Mouse (Mus musculus) layer of hippocampus, postnatal 14 days (tissue): ENCODE results near the gene Tnrc6a. TPM values are rescaled to one million over a fixed set of nuclear protein-coding genes. Genes with fewer than 3 reads are reported as not detected.
"Not testable (repeated sequence)": the region's sequence is repeated elsewhere in the genome, so short reads cannot be mapped to it uniquely, and the experiment has no call there.

Source experiments
- DNase-seq, 2 experiments: peaks; one replicate each; pipeline ENCODE4 v3.0.0; 2021 to 2022; ENCODE audit warnings: low spot score in 2 of 2, mixed read lengths in 1 of 2
- long read RNA-seq, 2 experiments: library from polyadenylated mRNA; stranded (forward); transcript quantifications; one replicate each; pipeline ENCODE4 v2.0.0; 2021
- total RNA-seq, 2 experiments: library from RNA; stranded (reverse); gene quantifications; 2 replicates each; pipeline ENCODE4 v1.2.3; 2021

The Tnrc6a gene
- 10 to 100 TPM; 48.4 to 53.6 TPM for total RNA-seq
- long read RNA-seq, experiment 1, partial matches to known transcripts: 1 of 6 reads
- long read RNA-seq, experiment 1, other reads (novel, unspliced or antisense): 5 of 6 reads
- long read RNA-seq, experiment 2, full-length matches to known transcripts: 3 of 12 reads
- long read RNA-seq, experiment 2, partial matches to known transcripts: 6 of 12 reads
- long read RNA-seq, experiment 2, other reads (novel, unspliced or antisense): 3 of 12 reads

DNA sequence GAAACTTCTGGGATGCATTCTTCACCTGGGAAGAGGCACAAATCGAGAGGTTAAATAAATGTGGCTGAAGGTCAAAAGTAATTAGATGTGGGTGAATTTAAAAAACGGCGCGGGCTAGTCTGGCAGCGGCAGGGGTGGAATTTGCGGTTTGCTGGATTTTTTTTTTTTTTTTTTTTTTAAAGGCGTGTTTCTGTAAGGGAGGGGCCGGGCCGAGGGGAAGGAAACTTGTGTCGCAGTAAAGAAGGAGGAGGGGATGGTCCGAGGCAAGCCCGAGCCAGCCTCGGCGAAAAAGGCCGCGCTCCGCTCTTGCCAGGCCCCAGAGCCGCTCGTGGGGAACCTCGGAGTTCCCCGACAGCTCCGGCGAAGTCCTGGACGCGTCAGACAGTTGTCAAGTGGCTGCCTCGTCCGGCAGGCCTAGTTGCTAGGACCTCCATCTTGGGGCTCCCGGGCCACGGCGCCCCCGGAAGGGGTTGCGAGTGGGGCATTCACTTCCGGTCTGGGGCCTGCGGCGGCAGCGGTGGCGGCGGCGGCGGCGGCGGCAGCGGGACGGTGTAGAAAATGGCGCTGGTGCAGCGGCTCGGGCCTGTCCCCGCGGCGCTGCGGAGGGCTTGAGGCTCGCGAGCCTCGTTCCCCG, at the start of gene Tnrc6a:
Tnrc6a (plus strand) TSS at position 221 of the 634 bp plus-strand sequence.
- peak; percentile 92 to 95 for DNase-seq

DNA sequence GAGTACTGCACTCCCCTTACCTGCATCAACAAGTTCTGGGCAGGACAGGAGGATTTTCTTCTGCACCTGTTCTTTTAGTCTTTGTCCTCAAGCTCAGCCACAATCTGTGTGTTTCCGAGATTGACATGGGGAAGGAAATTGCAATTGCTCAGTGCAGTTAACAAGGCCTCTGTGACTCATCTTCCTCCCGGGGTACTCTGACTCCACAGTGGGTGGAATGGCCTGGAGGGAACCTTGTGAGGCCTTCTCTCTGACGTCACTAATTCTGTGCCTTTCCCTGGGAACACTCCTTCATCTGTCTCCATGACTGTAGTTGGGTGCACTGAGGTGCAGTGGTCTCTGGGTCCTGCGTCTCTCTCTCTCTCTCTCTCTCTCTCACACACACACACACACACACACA, 41.4 kb upstream of the Tnrc6a start:
- no peak for DNase-seq

DNA sequence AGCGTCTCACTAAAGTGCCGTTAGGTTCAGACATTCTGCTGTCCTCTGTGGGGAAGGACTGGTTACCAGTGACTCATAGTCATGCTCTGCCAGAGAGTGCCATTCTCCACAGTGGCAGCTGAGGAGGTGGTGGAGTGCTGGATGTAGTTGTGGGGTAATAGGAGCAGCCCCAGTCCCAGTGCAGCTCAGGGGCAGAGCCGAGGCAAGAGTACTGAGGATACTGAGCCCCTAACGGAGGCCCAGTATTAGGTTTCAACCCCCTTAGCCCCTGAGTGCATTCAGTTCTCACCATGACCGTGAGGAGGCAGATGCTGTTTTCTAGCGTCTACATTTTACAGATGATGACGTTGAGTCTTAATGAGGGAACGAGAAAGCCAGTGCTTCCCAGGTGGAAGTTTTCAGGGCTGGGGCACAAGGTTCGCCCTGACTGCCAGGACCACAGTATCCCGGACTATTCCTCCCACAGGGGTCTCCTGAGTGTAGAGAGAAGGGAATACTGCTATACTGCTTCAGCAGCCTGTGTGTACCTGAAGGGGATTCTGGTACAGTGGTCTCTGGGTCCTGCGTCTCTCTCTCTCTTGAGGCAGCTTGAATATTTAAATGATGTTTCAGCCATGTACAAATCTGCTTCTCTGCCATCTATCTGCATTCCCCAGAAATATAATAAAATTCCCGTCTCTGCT, 40.1 kb upstream of the Tnrc6a start:
- DNase-seq: peak in 1 of 2 experiments; percentile 17

DNA sequence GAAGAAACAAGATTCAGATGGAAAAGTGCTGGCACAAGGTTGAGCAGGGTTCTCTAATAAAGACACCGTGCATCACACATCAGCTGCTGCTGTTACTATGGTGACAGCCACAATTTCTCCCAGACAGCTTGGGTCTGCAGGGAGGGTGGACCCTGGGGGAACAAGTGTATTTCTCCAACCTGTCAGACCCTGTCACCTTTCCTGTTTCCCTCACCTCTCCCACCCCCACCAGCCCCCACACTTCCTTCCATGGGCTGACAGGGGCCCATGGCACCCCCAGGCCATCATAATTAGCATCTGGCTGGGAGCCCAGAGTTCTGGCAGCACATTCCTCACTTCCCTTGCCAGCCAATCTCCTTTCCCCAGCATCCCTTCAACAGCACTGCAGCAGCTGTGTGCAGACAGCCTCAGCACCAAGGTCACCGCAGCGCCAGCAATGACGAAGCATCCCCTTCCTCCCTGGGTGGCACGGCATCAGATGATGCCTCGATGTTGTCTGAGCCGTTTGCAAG, 39.4 kb upstream of the Tnrc6a start:
- peak; percentile 84 to 86 for DNase-seq

DNA sequence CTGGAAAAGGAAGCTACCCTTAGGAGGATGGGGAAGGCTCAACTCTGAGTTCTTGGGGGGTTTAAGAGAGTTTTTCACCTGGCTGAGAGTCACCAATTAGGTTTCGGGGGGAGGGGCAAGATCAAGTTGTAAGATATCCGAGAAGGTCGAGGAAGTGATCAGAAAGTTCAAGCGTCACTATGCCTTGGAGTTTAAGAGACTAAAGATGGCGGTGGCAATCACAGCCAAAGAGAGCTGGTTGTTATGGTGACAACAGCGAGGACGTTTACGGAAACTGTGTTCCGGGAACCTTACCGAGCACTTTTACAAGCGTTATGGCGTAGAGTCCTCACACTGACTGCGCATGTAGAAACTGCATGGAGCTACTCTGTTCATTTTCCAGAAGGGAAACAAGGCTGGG, 39.0 kb upstream of the Tnrc6a start:
- DNase-seq: peak in 1 of 2 experiments; percentile 54

DNA sequence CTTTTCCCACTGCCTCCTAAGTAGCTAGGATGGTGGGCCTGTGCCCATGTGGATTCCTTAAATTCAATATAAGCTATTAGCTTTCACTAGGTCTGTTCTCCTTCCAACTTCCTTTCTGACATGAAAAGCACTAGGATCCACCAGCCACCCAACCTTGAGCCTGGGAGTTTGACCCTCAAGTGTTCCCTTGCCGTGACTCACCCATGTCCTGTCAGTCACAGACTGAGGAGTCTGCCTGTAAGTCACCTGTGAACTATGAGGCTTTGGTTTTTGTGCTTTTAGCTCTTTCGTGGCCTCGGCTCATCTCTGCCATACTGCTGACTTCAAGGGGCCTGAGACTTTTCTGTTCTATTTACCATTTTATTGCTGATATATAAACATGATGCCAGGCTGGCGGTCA, 34.8 kb upstream of the Tnrc6a start:
- no peak for DNase-seq

DNA sequence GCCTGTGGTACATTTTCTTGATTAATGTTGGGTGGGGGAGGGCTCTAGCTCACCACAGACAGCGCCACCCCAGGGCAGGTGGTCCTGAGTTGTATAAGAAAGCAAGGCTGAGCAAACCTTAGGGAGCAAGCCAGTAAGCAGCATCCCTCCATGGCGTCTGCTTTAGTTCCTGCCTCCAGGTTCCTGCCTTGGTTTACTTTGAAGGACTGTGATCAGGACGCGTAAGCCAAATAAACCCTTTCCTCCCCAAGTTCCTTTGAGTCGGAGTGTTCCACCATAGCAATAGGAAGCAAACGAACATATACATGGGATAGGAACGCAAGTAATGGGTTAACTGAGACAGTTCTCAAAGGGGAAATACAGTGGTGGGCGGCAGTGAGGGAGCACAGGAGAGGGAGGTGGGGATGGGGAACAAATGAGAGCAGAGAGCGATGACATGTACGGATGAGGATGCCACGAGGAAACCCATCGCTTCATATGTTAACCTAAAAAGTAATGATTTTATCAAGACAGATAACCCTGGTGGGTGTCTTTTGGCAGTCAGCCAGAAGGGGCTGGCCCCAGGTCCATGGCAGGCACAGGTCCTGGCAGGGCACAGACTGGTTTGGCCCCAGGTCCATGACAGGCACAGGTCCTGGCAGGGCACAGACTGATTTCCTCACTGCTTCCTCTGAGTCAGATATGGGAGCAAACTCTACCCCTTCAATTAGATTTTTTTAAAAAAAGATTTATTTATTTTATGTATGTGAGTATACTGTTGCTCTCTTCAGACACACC, 27.2 kb upstream of the Tnrc6a start:
- DNase-seq: no peak

DNA sequence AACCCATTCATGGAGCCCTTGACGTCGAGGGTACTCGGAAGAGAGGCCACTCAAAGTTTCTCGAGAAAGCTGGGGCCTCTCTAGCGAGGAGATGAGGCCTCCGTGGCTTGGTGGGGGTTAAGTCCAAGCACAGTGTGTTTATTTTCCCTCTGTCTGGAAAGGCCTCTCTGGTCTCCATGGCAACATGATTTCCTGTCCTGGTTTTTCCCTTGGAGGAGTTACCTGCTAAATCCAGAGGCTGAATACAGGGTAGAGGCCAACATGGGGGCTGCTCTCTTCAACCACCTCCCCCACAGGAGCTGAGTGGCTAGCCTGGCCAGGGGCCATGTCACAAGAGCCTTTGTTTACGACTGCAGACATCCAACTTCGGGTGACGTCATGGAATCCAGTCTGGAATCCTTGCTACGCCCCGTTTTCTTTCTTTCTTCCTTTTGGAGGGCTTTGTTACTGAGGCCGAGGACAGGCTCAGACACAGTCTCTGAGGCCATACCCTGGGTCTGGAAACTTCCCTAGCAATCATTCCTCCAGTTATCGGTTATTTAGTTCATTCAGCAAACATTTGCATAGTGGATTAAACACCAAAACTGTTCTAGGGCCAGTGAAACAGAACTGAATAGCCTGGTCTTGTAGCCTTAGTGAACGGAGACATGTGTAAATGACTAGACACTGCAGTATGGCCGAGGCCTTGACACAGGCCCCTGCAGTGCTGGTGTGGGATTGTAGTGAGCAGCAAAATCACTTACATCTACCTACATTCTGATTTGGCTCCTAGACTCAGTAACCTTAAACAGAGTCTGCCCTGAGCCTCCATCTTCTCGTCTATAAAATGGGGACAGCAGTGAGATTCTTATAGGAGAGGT, 25.6 kb upstream of the Tnrc6a start:
- DNase-seq: peak; percentile 56 to 73

DNA sequence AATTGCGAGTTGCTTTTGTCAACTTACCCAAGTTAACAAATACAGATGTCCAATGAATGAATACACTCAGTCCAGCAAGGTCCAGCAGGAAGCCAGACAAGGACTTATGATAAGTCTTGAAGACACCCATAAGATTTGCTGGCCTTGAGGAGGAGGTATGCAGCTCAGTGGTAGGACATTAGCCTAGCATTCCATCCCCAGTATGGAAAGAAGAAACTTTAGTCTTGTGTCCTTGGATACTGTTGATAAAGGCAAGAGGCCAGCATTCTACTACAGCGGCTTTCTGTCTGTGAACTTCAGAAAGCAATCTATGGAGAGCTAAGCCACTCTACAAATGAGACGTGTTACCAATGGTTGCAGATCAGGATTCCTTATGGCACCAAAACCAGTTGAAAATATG, 22.4 kb upstream of the Tnrc6a start:
- DNase-seq: no peak

DNA sequence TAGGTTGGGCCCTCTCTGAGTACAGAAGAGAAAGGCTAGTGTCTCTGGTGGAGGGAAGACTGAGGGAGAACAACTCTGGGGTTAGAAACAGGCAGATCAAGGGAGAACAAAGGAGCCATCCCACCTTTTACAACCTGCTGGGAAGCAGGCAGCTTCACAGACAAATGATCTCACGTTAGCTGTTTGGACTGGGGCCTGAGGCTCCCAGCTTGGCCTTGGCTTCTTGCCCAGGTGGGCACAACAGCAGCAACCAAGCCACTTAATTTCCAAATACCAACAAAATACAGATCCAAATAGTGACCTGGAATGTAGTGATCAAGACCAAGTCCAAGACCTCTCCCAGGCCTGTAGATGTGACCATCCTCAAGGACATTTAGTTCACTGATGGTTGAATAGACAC, 18.3 kb upstream of the Tnrc6a start:
- DNase-seq: not testable (repeated sequence)

DNA sequence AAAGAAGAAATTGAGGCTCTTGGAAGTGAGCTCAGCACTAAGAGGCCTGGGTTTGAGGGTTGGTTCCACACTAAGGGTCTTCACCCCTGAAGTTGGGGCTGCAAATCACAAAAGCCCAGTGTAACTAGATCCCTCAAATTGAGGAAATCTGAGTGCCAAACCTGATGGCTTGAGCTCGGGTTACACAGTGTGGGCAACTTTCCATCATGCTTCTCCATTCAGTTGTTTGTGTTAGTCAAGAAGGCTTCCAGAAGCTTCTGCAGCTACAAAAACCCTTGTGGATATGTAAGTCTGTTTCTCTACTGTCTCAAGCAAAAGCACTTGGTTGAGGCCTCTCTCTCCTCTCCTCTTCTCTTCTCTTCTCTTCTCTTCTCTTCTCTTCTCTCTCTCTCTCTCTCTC, 17.8 kb upstream of the Tnrc6a start:
- DNase-seq: no peak

DNA sequence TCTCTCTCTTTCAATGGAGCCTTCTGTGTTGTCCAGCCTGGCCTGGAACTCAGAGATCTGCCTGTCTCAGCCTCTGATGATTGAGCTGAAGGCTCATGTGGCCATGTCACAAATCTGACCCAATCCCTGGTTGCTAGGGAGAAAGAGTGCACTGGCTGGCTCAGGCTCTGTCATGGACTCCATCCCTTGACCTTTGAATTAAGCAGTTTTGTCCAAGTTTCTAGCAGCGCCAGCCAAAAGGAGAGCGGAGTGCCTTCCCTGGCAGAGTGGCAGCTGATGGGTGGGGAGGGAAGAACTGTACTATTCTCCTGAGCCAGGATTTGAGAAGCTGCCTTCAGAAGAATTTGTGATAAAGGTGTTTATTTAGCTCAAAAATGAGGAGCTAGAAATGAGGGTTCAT, 17.4 kb upstream of the Tnrc6a start:
- DNase-seq: no peak

DNA sequence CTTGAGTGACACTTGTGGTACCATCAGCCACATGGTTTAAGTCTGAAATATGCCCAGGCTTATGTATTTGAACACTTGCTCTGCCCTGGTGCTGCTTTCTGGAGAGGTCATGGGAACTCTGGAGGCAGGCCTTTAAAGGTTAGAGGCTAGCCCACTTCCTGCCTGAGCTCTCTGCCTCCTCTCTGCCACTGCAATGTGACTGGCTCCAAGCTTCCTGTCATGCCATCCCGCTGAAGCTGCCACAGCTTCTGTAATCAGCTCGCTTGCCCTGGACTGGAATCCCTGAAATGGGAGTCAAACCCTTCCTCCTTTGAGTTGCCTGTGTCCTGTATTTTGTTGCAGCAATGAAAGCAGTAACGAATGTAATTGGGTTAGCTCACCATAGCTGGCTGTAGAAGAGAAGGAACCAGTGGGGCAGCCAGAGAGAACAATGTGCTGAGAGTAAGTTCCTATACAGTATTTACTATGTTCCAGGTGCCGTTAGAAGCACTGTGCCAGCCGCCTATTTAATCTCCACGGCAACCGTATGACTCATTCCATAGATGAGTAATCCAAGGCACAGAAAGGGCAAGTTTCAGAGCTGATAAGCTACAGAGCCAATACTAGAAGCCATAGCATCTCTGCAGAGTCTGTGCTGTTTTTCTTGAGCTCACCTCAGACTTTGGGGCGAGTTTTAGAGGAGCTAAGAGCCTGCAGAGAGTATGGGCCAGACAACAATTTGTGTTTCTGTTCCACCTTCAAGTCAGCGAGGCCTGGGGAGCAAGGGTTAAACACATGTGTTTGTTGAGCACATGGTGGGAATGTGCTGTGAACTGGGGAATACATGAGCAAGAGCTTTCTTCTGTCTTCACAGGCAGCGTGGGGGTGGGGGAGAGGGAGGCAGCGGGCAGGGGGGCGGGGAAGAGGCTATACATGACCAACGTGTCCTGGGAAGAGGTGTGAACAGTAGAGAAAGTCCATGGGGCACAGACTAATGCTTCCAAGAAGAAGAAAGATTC, 15.3 kb upstream of the Tnrc6a start:
- no peak for DNase-seq

DNA sequence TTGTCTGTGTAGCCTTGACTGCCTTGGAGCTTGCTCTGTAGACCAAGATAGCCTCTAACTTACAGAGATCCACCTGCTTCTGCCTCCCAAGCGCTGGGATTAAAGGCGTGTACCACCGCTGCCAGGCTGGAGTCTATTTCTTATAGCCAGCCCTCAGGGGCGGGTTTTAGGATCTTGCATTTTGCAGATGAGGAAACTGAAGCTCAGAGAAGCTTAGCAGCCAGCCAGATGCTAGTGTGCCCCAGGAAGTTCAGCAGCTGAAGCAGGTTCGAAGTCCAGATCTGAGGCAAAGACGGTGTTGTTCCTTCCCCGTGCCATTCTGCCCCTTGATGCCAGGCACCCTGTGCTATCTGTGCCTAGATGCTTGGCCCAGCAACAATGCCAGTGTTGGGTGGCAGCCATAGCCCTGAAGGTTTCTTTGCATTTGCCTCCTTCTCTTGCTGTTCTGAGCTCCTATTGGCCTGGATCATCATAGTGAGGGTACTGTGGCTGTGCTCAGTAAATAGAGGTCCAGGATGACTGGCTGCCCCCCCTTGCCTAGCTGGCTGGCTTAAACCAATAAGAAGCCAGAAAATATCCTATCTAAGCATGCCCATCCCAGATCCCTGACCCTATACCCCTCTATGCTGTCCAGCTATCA, 14.2 kb upstream of the Tnrc6a start:
- no peak for DNase-seq

DNA sequence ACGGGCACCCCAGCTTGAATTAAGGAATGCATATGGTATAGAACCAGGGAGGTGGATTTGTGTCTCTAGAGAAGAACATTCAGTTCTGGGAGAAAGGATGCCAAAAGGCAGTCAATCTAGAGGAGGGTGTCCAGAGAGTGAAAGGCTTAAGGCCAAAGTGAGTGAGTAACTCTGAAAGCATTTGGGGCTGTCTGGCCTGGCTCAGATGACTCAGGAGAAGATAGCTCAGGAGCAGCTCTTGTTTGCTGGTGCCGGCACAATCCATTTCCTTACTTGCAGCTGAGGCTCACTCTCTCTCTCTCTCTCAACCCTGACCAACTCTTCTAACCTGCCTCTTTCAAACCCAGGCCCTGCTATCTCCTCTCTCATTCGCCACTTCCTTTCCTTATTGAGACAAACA, 13.6 kb upstream of the Tnrc6a start:
- no peak for DNase-seq

DNA sequence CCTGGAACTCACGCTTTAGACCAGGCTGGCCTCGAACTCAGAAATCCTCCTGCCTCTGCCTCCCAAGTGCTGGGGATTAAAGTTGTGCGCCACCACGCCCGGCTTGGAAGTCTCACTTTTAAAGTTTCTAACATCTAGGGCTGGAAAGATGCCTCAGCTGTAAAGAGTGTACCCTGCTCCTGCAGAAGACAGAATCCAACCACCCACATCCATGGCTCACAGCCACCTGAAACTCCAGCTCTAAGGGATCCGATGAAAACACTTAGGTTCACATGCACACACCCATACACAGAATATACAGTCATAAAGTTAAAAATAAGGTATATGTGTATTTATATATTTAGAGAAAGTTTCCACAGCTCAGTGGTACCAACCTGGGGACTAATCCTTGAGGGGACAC, 10.1 kb upstream of the Tnrc6a start:
- no peak for DNase-seq

DNA sequence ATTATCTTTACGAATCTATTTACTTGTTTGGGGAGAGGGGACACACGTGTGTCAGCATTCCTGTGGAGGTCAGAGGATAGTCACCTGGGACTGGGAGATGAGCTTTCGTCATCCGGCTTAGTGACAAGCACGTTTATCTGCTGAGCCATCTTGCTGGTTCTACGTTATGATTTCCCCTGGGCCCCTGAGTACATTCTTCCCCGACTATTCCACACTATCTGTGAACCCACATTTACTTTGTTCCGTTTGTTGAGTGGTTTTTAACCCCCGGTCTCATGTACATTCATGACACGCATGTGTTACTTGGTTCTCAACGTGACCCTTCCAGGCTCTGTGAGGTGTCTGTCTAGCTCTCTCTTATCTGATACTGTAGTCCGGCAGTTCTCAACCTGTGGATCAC, 6.9 kb upstream of the Tnrc6a start:
- no peak for DNase-seq

DNA sequence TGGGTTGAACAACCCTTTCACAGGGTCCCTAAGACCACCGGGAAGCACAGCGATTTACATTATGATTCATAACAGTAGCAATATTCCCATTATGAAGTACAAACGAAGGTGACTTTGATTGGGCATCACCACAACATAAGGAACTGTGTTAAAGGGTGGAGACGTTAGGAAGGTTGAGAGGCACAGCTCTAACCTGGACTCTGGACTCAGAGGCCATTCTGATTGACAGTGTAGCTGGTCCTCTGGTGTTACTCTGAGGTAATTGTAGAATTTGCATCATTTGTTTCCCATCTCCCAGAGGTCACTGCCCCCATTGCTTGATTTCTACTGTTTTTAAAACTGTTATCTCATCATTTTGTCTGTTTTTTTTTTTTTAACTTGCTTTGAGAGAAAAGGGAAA, 6.5 kb upstream of the Tnrc6a start:
- DNase-seq: no peak

DNA sequence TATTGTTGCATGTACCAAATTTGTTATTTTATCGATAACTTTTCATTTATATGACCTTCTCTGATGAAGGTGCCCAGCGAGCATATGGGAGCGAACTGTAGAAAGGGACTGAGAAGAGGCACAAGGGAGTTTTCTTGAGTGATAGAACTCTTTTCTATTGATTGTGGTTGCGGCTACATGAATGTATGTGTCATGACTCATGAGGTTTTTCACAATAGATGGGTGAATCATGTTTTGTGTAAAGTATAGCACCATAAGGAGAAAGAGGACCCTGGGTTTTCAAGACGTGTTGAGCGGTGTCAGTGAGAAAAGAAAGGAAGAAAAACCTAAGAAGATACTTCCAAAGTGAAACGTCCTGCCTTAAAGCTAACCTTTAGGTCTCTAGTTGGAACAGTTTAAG, 3.2 kb upstream of the Tnrc6a start:
- no peak for DNase-seq
